Mouse (Mus musculus) cerebellum, adult 11 months (tissue): ENCODE measurements around the gene Sae1.
A peak's percentile ranks its signal among the peaks of the same experiment; 100 is the strongest.

Source experiments
- DNase-seq: peaks from one replicate; pipeline ENCODE4 v3.0.0; 2022

The Sae1 gene

GRCm38 (mm10) chr7:16273081-16273765 lies 114.4 kb downstream of the Sae1 start, which contains the start of gene Inafm1:
Inafm1 (minus strand) TSS chr7:16273617.
- DNase-seq: peak; percentile 87

GRCm38 (mm10) chr7:16272681-16273080 lies 114.9 kb downstream of the Sae1 start:
- peak; percentile 78 for DNase-seq

- DNase-seq: no peak
These were observed 116.5 kb downstream of the Sae1 start for GRCm38 (mm10) chr7:16271139-16271538.
